Mouse (Mus musculus): ENCODE measurements around the gene BC048562. TPM values are rescaled to one million over a fixed set of nuclear protein-coding genes. Genes with fewer than 3 reads are reported as not detected.
A peak's percentile ranks its signal among the peaks of the same experiment; 100 is the strongest.

Gene BC048562
- polyA plus RNA-seq, 1 experiment from 2014 or later, result not detected

DNA sequence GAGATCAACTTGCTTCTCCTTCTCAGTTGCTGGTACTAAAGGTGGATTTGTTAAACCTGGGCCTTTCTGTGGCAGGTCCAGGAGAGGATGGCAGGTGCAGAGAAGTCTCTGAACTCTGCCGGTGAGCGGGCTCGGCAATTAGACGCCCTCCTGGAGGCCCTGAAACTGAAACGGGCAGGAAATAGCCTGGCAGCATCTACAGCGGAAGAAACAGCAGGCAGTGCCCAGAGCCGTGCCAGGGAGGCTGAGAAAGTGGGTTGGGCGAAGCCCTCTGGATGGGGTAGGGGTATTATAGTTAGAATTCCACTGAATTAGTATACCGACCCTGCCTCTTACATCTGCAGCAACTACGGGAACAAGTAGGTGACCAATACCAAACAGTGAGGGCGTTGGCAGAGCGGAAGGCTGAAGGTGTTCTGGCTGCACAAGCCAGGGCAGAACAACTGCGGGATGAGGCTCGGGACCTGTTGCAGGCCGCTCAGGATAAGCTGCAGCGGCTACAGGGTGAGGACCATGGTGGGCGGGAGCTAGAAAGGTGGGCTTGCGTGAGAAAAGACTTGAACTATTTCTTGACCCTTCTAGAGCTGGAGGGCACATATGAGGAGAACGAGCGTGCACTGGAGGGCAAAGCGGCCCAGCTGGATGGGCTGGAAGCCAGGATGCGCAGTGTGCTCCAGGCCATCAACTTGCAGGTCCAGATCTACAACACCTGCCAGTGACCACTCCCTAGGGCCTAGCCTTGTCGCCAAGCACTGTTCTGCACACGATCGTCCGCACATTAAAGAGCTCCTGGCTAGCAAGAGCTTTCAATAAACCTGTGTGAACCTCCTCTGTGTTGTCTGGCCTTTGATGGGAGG, 53.6 kb downstream of the BC048562 start:
- Histone ChIP-seq H3K9ac (ENCODE audit: low read depth, low read length) (peak overlapping the region; percentile 96), H3K27ac (replicated peaks; ENCODE audit: low read depth, low read length) (peak overlapping the region; percentile 97), H3K27me3 (replicated peaks; ENCODE audit: control insufficient read depth, insufficient read depth, low read length) (no peaks in the 10 kb centered on the region), H3K4me2 (ENCODE audit: low read depth, low read length) (peak overlapping the region; percentile 88), H3K4me1 (ENCODE audit: control insufficient read depth, insufficient read depth, low read length) (peaks cover 9% of the 10 kb centered on the region), H3K9me3 (ENCODE audit: control insufficient read depth, low read length) (no peaks in the 10 kb centered on the region), H3K4me3 (ENCODE audit: low read depth, low read length) (peak overlapping the region; percentile 79), H3K36me3 (ENCODE audit: control insufficient read depth, insufficient read depth, low read length) (peaks cover 77% of the 10 kb centered on the region)
- ATAC-seq (ENCODE audit: low read depth) (no peak; the same call in 1 of the 2 replicates), DNase-seq (ENCODE audit: low spot score) (no peak)
- WGBS, result 66% methylated on average over 26 of the region's 26 CpGs

DNA sequence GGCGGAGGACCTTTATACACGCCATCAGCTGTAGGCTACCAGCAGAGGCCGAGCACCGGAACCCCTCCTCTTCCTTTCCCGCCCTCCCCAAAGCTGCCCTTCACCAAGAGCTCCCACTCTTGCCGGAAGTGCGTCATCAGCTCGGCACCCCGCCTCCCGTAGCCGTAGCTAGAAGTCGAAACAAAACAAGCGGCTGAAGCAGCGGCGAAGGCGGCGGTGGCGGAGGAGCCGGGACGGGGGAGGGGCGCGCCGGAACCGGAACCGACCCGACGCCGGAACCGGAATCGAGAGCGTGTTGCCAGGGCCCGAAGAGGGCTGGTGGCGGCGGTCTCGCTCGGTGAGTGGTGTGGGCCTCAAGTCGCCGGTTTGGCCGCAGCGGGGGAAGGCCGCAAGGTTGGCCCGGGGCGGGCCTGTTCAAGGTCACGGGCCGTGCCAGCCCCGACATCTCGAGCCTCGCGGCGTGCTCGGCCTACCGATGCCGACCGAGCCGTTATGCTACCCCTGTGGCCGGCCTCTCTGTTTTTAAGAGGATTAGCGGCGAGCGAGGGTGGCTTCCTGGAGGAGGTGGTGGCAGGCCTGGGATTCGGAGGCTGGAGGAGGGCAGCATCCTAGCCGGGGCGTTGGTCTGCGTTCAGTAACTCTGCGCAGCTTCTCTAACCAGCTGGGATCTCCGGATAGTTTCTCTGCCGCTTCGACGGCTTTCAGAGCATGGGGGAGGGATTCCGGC, 54.4 kb downstream of the BC048562 start, which contains the start of gene Usp19:
Usp19 (plus strand) TSS at position 44 of the 727 bp plus-strand sequence.
- DNase-seq (ENCODE audit: low spot score), result peak; percentile 99
- H3K36me3 ChIP-seq (ENCODE audit: control insufficient read depth, insufficient read depth, low read length), result peaks cover 77% of the 10 kb centered on the region
- under 1% methylated on average over 48 of the region's 69 CpGs for WGBS

DNA sequence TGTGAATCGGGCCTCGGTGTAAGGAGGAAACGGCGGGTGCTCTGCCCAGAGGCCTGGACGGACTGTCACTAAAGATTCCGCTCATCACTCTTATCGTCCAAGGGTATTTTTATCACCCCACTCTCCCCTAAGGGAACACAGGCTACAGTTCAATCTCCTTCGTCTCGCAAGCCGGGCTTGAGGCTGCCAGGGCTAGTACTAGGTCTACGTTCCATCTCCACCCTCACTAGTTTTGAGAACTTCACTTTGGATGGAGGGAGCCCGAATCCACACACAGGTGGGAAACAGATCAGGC, 55.0 kb downstream of the BC048562 start:
- Histone ChIP-seq H3K4me3 (ENCODE audit: low read depth, low read length) (peak overlapping the region; percentile 79), H3K9ac (ENCODE audit: low read depth, low read length) (peak overlapping the region; percentile 96), H3K9me3 (ENCODE audit: control insufficient read depth, low read length) (no peaks in the 10 kb centered on the region), H3K36me3 (ENCODE audit: control insufficient read depth, insufficient read depth, low read length) (peaks cover 77% of the 10 kb centered on the region), H3K4me1 (ENCODE audit: control insufficient read depth, insufficient read depth, low read length) (peaks cover 9% of the 10 kb centered on the region), H3K27ac (replicated peaks; ENCODE audit: low read depth, low read length) (peak overlapping the region; percentile 97), H3K4me2 (ENCODE audit: low read depth, low read length) (peak overlapping the region; percentile 88), H3K27me3 (replicated peaks; ENCODE audit: control insufficient read depth, insufficient read depth, low read length) (no peaks in the 10 kb centered on the region)
- ATAC-seq (ENCODE audit: low read depth), result no peak
- 8% methylated on average over 12 of the region's 12 CpGs for WGBS
- no peak for DNase-seq (ENCODE audit: low spot score)

More for the DNA sequence above, 54.4 kb downstream of the BC048562 start, which contains the start of gene Usp19:
- peak within 1 kb of the TSS; percentile 97 for H3K27ac ChIP-seq (replicated peaks; ENCODE audit: low read depth, low read length)
- H3K9ac ChIP-seq (ENCODE audit: low read depth, low read length), result peak within 1 kb of the TSS; percentile 96
- peaks cover 9% of the 10 kb centered on the region for H3K4me1 ChIP-seq (ENCODE audit: control insufficient read depth, insufficient read depth, low read length)
- H3K4me3 ChIP-seq (ENCODE audit: low read depth, low read length), result peak within 1 kb of the TSS; percentile 79
- peak; percentile 96 for ATAC-seq (ENCODE audit: low read depth)
- peak within 1 kb of the TSS; percentile 88 for H3K4me2 ChIP-seq (ENCODE audit: low read depth, low read length)
- H3K9me3 ChIP-seq (ENCODE audit: control insufficient read depth, low read length), result no peaks in the 10 kb centered on the region
- H3K27me3 ChIP-seq (replicated peaks; ENCODE audit: control insufficient read depth, insufficient read depth, low read length), result no peaks in the 10 kb centered on the region

DNA sequence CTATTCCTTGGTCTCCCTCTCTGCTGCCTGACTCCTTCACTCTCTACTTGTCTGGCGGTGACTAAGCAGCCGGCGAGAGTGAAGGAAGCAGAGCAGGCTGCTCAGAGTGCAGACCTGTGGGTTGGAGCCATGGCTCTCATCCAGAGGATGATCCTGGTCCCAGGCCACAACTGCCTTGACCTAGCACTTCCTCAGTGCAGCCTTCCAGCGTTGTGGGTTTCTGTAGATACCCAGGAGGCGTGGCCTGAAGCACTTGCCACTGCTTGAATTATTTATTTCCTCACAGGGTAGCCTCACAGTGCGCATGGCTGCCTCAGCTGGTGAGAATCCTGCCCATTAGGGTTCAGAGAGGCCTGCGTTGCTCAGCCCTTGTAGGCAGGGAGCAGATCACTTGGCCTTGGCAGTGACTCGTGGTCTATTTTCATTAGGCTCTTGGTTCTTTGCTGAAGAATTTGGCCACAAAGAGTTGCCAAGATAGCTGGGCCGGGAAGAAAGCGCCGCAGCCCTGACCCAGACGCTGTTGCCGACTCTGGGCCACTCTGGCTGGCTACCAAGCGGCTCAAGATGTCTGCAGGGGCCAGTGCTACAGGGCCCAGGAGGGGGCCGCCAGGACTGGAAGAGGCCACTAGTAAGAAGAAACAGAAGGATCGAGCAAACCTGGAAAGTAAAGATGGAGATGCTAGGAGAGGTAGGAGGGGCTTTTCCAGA, 55.9 kb downstream of the BC048562 start:
- no peak overlapping the region for H3K27ac ChIP-seq (replicated peaks; ENCODE audit: low read depth, low read length)
- peak overlapping the region; percentile 88 for H3K4me2 ChIP-seq (ENCODE audit: low read depth, low read length)

DNA sequence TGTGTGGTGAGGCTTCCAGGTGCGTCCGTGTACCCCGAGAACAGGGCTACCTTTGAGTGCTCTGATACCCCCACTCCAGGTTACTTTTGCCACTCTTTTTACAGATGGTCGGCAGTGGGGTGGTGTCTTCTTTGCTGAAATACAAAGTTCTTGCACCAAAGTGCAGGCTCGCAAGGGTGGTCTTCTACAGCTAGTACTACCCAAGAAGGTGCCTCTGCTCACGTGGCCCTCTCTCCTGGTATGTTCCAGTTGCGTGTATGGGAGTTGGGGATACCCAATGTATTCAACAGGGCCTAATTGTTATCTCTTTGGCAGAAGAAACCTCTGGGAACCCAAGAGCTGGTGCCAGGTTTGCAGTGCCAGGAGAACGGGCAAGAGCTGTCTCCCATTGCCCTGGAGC, 57.0 kb downstream of the BC048562 start:
- Histone ChIP-seq H3K27me3 (replicated peaks; ENCODE audit: control insufficient read depth, insufficient read depth, low read length) (no peaks in the 10 kb centered on the region), H3K36me3 (ENCODE audit: control insufficient read depth, insufficient read depth, low read length) (peaks cover 77% of the 10 kb centered on the region), H3K27ac (replicated peaks; ENCODE audit: low read depth, low read length) (no peak overlapping the region), H3K9ac (ENCODE audit: low read depth, low read length) (no peak overlapping the region), H3K4me2 (ENCODE audit: low read depth, low read length) (no peak overlapping the region), H3K4me3 (ENCODE audit: low read depth, low read length) (no peak overlapping the region), H3K9me3 (ENCODE audit: control insufficient read depth, low read length) (no peaks in the 10 kb centered on the region), H3K4me1 (ENCODE audit: control insufficient read depth, insufficient read depth, low read length) (peaks cover 9% of the 10 kb centered on the region)
- 94% methylated on average over 8 of the region's 8 CpGs for WGBS
- DNase-seq (ENCODE audit: low spot score) (no peak), ATAC-seq (ENCODE audit: low read depth) (no peak)

More for the DNA sequence above, 55.9 kb downstream of the BC048562 start:
- no peaks in the 10 kb centered on the region for H3K9me3 ChIP-seq (ENCODE audit: control insufficient read depth, low read length)
- peaks cover 77% of the 10 kb centered on the region for H3K36me3 ChIP-seq (ENCODE audit: control insufficient read depth, insufficient read depth, low read length)
- no peak for ATAC-seq (ENCODE audit: low read depth)
- peaks cover 9% of the 10 kb centered on the region for H3K4me1 ChIP-seq (ENCODE audit: control insufficient read depth, insufficient read depth, low read length)
- peak overlapping the region; percentile 79 for H3K4me3 ChIP-seq (ENCODE audit: low read depth, low read length)
- 87% methylated on average over 16 of the region's 16 CpGs for WGBS
- peak overlapping the region; percentile 96 for H3K9ac ChIP-seq (ENCODE audit: low read depth, low read length)
- H3K27me3 ChIP-seq (replicated peaks; ENCODE audit: control insufficient read depth, insufficient read depth, low read length), result no peaks in the 10 kb centered on the region
- DNase-seq (ENCODE audit: low spot score), result peak; percentile 9

DNA sequence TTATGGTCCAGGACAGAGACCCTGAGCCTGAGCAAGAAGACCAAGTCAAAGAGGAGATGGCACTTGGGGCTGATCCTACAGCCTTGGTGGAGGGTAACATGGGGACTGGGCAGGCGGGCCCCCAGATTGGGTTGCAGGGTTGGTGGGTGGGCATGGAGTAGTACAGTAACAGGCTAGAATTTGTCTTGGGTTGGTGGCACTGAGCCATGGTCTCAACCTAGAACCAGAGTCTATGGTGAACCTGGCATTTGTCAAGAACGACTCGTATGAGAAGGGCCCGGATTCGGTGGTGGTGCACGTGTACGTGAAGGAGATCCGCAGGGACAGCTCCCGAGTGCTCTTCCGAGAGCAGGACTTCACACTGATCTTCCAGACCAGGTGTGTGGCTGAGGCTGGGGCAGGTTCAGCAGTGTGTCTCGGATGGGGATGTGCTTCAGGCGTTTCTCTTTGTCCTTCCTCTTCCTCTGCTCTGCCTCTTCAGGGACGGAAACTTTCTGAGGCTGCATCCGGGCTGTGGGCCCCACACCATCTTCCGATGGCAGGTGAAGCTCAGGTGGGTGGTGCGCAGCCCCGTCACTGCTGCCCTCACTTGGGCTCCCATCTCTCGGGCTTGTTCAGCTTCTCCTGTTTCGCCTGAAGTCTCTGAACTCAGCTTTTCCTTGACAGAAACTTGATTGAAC, 58.0 kb downstream of the BC048562 start:
- H3K9me3 ChIP-seq (ENCODE audit: control insufficient read depth, low read length), result no peaks in the 10 kb centered on the region
- peaks cover 9% of the 10 kb centered on the region for H3K4me1 ChIP-seq (ENCODE audit: control insufficient read depth, insufficient read depth, low read length)
- ATAC-seq (ENCODE audit: low read depth) (no peak), DNase-seq (ENCODE audit: low spot score) (no peak)
- peaks cover 77% of the 10 kb centered on the region for H3K36me3 ChIP-seq (ENCODE audit: control insufficient read depth, insufficient read depth, low read length)
- WGBS, result 94% methylated on average over 18 of the region's 19 CpGs
- H3K27ac ChIP-seq (replicated peaks; ENCODE audit: low read depth, low read length), result no peak overlapping the region
- H3K4me3 ChIP-seq (ENCODE audit: low read depth, low read length), result no peak overlapping the region
- H3K27me3 ChIP-seq (replicated peaks; ENCODE audit: control insufficient read depth, insufficient read depth, low read length), result no peaks in the 10 kb centered on the region
- H3K4me2 ChIP-seq (ENCODE audit: low read depth, low read length), result no peak overlapping the region
- H3K9ac ChIP-seq (ENCODE audit: low read depth, low read length), result no peak overlapping the region

DNA sequence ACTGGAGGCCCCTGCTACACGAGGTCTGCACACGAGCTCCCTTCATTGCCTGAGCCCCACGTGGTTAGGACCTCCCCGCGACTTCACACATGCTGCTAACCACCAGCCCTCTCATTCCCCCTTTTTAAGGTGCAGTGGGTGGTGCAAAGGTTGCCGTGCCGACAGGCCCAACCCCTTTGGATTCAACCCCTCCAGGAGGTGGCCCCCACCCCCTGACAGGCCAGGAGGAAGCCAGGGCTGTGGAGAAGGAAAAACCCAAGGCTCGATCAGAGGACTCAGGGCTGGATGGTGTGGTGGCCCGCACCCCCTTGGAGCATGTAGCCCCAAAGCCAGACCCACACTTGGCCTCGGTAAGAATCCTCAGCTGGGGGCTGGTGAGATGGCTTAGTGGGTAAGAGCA, 58.6 kb downstream of the BC048562 start:
- peaks cover 80% of the 10 kb centered on the region for H3K36me3 ChIP-seq (ENCODE audit: control insufficient read depth, insufficient read depth, low read length)
- H3K4me1 ChIP-seq (ENCODE audit: control insufficient read depth, insufficient read depth, low read length), result peaks cover 9% of the 10 kb centered on the region
- no peak for DNase-seq (ENCODE audit: low spot score)
- ATAC-seq (ENCODE audit: low read depth), result no peak
- no peaks in the 10 kb centered on the region for H3K27me3 ChIP-seq (replicated peaks; ENCODE audit: control insufficient read depth, insufficient read depth, low read length)
- H3K9ac ChIP-seq (ENCODE audit: low read depth, low read length), result no peak overlapping the region
- H3K9me3 ChIP-seq (ENCODE audit: control insufficient read depth, low read length), result no peaks in the 10 kb centered on the region
- no peak overlapping the region for H3K4me3 ChIP-seq (ENCODE audit: low read depth, low read length)
- 86% methylated on average over 10 of the region's 10 CpGs for WGBS
- H3K4me2 ChIP-seq (ENCODE audit: low read depth, low read length), result no peak overlapping the region
- H3K27ac ChIP-seq (replicated peaks; ENCODE audit: low read depth, low read length), result no peak overlapping the region

All from embryonic facial prominence, embryonic 14.5 days (tissue).